Mouse (Mus musculus): Measurements from ENCODE around the gene Syce3. TPM values are rescaled to one million over a fixed set of nuclear protein-coding genes. Genes with fewer than 3 reads are reported as not detected.

The Syce3 gene
- total RNA-seq, 1 experiment = 4.5 TPM

GRCm38 (mm10) chr15:89352054-89352453 is 58.2 kb downstream of the Syce3 start:
- in situ Hi-C loops (cut with MboI; ENCODE audit: low sequenced_read_pairs in 2 of 2, unreplicated experiment in 2 of 2) = no loop called here

GRCm38 (mm10) chr15:89351302-89351701 is 59.0 kb downstream of the Syce3 start:
- in situ Hi-C loops (cut with MboI; ENCODE audit: low sequenced_read_pairs in 2 of 2, unreplicated experiment in 2 of 2) = no loop called here
- peak overlapping the region; percentile 15 for H3K9ac ChIP-seq (ENCODE audit: insufficient read depth, low read depth, low read length, poor library complexity, severe bottlenecking)
- H3K27ac ChIP-seq (ENCODE audit: insufficient read depth, low read depth, low read length, poor library complexity, severe bottlenecking) = no peak overlapping the region
- H3K9me3 ChIP-seq (ENCODE audit: control insufficient read depth, insufficient read depth, low read depth, low read length) = no peaks in the 10 kb centered on the region
- H3K4me3 ChIP-seq (ENCODE audit: insufficient read depth in 1 of 2, low read depth in 1 of 2, low read length in 2 of 2, poor library complexity in 1 of 2, severe bottlenecking in 1 of 2) = peak overlapping the region; percentile 23 to 41; a peak in 3 of 4 replicates
- peaks cover 32% of the 10 kb centered on the region for H3K36me3 ChIP-seq (ENCODE audit: control insufficient read depth, insufficient read depth, low read length, poor library complexity, severe bottlenecking)
- no peak for TF ChIP-seq MAFK (IDR thresholded peaks at IDR 0.05; ENCODE audit: insufficient read depth, low read depth, low read length)
- no peak for DNase-seq (ENCODE audit: low read depth, low spot score)
- peaks cover 0 to 27% of the 10 kb centered on the region in 2 experiments; a peak in 2 of 4 replicates for H3K4me1 ChIP-seq (ENCODE audit: control insufficient read depth in 2 of 2, insufficient read depth in 2 of 2, low read length in 2 of 2, poor library complexity in 1 of 2)

More at GRCm38 (mm10) chr15:89352054-89352453, 58.2 kb downstream of the Syce3 start:
- H3K9ac ChIP-seq (ENCODE audit: insufficient read depth, low read depth, low read length, poor library complexity, severe bottlenecking) = peak overlapping the region; percentile 15
- H3K9me3 ChIP-seq (ENCODE audit: control insufficient read depth, insufficient read depth, low read depth, low read length) = no peaks in the 10 kb centered on the region
- peaks cover 32% of the 10 kb centered on the region for H3K36me3 ChIP-seq (ENCODE audit: control insufficient read depth, insufficient read depth, low read length, poor library complexity, severe bottlenecking)
- peaks cover 0 to 27% of the 10 kb centered on the region in 2 experiments; a peak in 2 of 4 replicates for H3K4me1 ChIP-seq (ENCODE audit: control insufficient read depth in 2 of 2, insufficient read depth in 2 of 2, low read length in 2 of 2, poor library complexity in 1 of 2)
- no peak for TF ChIP-seq HCFC1 (IDR thresholded peaks at IDR 0.05; ENCODE audit: borderline replicate concordance, insufficient read depth, low read length)
- TF ChIP-seq CHD2 (IDR thresholded peaks at IDR 0.05; ENCODE audit: low read depth, low read length) = no peak
- TF ChIP-seq MAFK (IDR thresholded peaks at IDR 0.05; ENCODE audit: insufficient read depth, low read depth, low read length) = no peak
- TF ChIP-seq ZNF384 (IDR thresholded peaks at IDR 0.05; ENCODE audit: low read depth, low read length) = no peak
- TF ChIP-seq ZC3H11A (IDR thresholded peaks at IDR 0.05; ENCODE audit: borderline replicate concordance, low read depth, low read length) = no peak
- peak overlapping the region in 1 of 2 experiments; percentile 41; a peak in 1 of 4 replicates for H3K4me3 ChIP-seq (ENCODE audit: insufficient read depth in 1 of 2, low read depth in 1 of 2, low read length in 2 of 2, poor library complexity in 1 of 2, severe bottlenecking in 1 of 2)
- no peak for DNase-seq (ENCODE audit: low read depth, low spot score)
- H3K27ac ChIP-seq (ENCODE audit: insufficient read depth, low read depth, low read length, poor library complexity, severe bottlenecking) = no peak overlapping the region

GRCm38 (mm10) chr15:89350447-89350846 is 59.9 kb downstream of the Syce3 start:
- Histone ChIP-seq H3K4me3 (ENCODE audit: insufficient read depth in 1 of 2, low read depth in 1 of 2, low read length in 2 of 2, poor library complexity in 1 of 2, severe bottlenecking in 1 of 2) (no peak overlapping the region), H3K9ac (ENCODE audit: insufficient read depth, low read depth, low read length, poor library complexity, severe bottlenecking) (no peak overlapping the region), H3K36me3 (ENCODE audit: control insufficient read depth, insufficient read depth, low read length, poor library complexity, severe bottlenecking) (peaks cover 32% of the 10 kb centered on the region), H3K27ac (ENCODE audit: insufficient read depth, low read depth, low read length, poor library complexity, severe bottlenecking) (no peak overlapping the region), H3K9me3 (ENCODE audit: control insufficient read depth, insufficient read depth, low read depth, low read length) (no peaks in the 10 kb centered on the region), H3K4me1 (ENCODE audit: control insufficient read depth in 2 of 2, insufficient read depth in 2 of 2, low read length in 2 of 2, poor library complexity in 1 of 2) (peaks cover 0 to 27% of the 10 kb centered on the region in 2 experiments; a peak in 2 of 4 replicates)
- no peak for DNase-seq (ENCODE audit: low read depth, low spot score)
- TF ChIP-seq ZNF384 (IDR thresholded peaks at IDR 0.05; ENCODE audit: low read depth, low read length) (no peak), CHD2 (IDR thresholded peaks at IDR 0.05; ENCODE audit: low read depth, low read length) (no peak), ZC3H11A (IDR thresholded peaks at IDR 0.05; ENCODE audit: borderline replicate concordance, low read depth, low read length) (no peak), MAFK (IDR thresholded peaks at IDR 0.05; ENCODE audit: insufficient read depth, low read depth, low read length) (no peak), HCFC1 (IDR thresholded peaks at IDR 0.05; ENCODE audit: borderline replicate concordance, insufficient read depth, low read length) (no peak)
- in situ Hi-C loops (cut with MboI; ENCODE audit: low sequenced_read_pairs in 2 of 2, unreplicated experiment in 2 of 2) = no loop called here

GRCm38 (mm10) chr15:89343325-89343724 is 67.0 kb downstream of the Syce3 start:
- Histone ChIP-seq H3K9me3 (ENCODE audit: control insufficient read depth, insufficient read depth, low read depth, low read length) (0 out of 2 replicates have a peak, but pooled peaks cover 1% of the 10 kb centered on the region), H3K4me3 (ENCODE audit: insufficient read depth in 1 of 2, low read depth in 1 of 2, low read length in 2 of 2, poor library complexity in 1 of 2, severe bottlenecking in 1 of 2) (no peak overlapping the region), H3K9ac (ENCODE audit: insufficient read depth, low read depth, low read length, poor library complexity, severe bottlenecking) (no peak overlapping the region), H3K36me3 (ENCODE audit: control insufficient read depth, insufficient read depth, low read length, poor library complexity, severe bottlenecking) (no peaks in the 10 kb centered on the region), H3K4me1 (ENCODE audit: control insufficient read depth in 2 of 2, insufficient read depth in 2 of 2, low read length in 2 of 2, poor library complexity in 1 of 2) (no peaks in the 10 kb centered on the region), H3K27ac (ENCODE audit: insufficient read depth, low read depth, low read length, poor library complexity, severe bottlenecking) (no peak overlapping the region)
- no peak for DNase-seq (ENCODE audit: low read depth, low spot score)
- TF ChIP-seq ZC3H11A (IDR thresholded peaks at IDR 0.05; ENCODE audit: borderline replicate concordance, low read depth, low read length) (no peak), ZNF384 (IDR thresholded peaks at IDR 0.05; ENCODE audit: low read depth, low read length) (no peak), HCFC1 (IDR thresholded peaks at IDR 0.05; ENCODE audit: borderline replicate concordance, insufficient read depth, low read length) (no peak), MAFK (IDR thresholded peaks at IDR 0.05; ENCODE audit: insufficient read depth, low read depth, low read length) (no peak), CHD2 (IDR thresholded peaks at IDR 0.05; ENCODE audit: low read depth, low read length) (no peak)
- in situ Hi-C loops (cut with MboI; ENCODE audit: low sequenced_read_pairs in 2 of 2, unreplicated experiment in 2 of 2) = no loop called here

GRCm38 (mm10) chr15:89341678-89342077 is 68.6 kb downstream of the Syce3 start:
- Histone ChIP-seq H3K9ac (ENCODE audit: insufficient read depth, low read depth, low read length, poor library complexity, severe bottlenecking) (no peak overlapping the region), H3K4me1 (ENCODE audit: control insufficient read depth in 2 of 2, insufficient read depth in 2 of 2, low read length in 2 of 2, poor library complexity in 1 of 2) (no peaks in the 10 kb centered on the region), H3K9me3 (ENCODE audit: control insufficient read depth, insufficient read depth, low read depth, low read length) (0 out of 2 replicates have a peak, but pooled peaks cover 1% of the 10 kb centered on the region), H3K36me3 (ENCODE audit: control insufficient read depth, insufficient read depth, low read length, poor library complexity, severe bottlenecking) (no peaks in the 10 kb centered on the region), H3K4me3 (ENCODE audit: insufficient read depth in 1 of 2, low read depth in 1 of 2, low read length in 2 of 2, poor library complexity in 1 of 2, severe bottlenecking in 1 of 2) (no peak overlapping the region), H3K27ac (ENCODE audit: insufficient read depth, low read depth, low read length, poor library complexity, severe bottlenecking) (no peak overlapping the region)
- DNase-seq (ENCODE audit: low read depth, low spot score) = no peak
- TF ChIP-seq HCFC1 (IDR thresholded peaks at IDR 0.05; ENCODE audit: borderline replicate concordance, insufficient read depth, low read length) (no peak), CHD2 (IDR thresholded peaks at IDR 0.05; ENCODE audit: low read depth, low read length) (no peak), ZNF384 (IDR thresholded peaks at IDR 0.05; ENCODE audit: low read depth, low read length) (no peak), MAFK (IDR thresholded peaks at IDR 0.05; ENCODE audit: insufficient read depth, low read depth, low read length) (no peak), ZC3H11A (IDR thresholded peaks at IDR 0.05; ENCODE audit: borderline replicate concordance, low read depth, low read length) (no peak)
- in situ Hi-C loops (cut with MboI; ENCODE audit: low sequenced_read_pairs in 2 of 2, unreplicated experiment in 2 of 2) = no loop called here

Other genes with a start within 250 kb of the Syce3 start
- 116 and 178 TPM in 2 replicates for gene Plxnb2, start 229.7 kb downstream of the Syce3 start, total RNA-seq (2012; rRNA removed)
- 14.4 and 24.7 TPM in 2 replicates for gene Dennd6b, start 214.0 kb downstream of the Syce3 start, total RNA-seq (2012; rRNA removed)
- 8.6 and 9.2 TPM in 2 replicates for gene Ppp6r2, start 198.9 kb downstream of the Syce3 start, total RNA-seq (2012; rRNA removed)
- 134 and 169 TPM in 2 replicates for gene Sbf1, start 95.2 kb downstream of the Syce3 start, total RNA-seq (2012; rRNA removed)
- 4.6 and 7.8 TPM in 2 replicates for gene Adm2, start 87.8 kb downstream of the Syce3 start, total RNA-seq (2012; rRNA removed)
- gene Miox, start 76.1 kb downstream of the Syce3 start, total RNA-seq (2012; rRNA removed) = 0.54 TPM in 1 of 2 replicates, not detected in the other
- gene Lmf2, start 54.8 kb downstream of the Syce3 start, total RNA-seq (2012; rRNA removed) = 44.8 and 45.3 TPM in 2 replicates
- gene Ncaph2, start 54.8 kb downstream of the Syce3 start, total RNA-seq (2012; rRNA removed) = 205 and 274 TPM in 2 replicates
- 46.4 and 50.8 TPM in 2 replicates for gene Sco2, start 36.7 kb downstream of the Syce3 start, total RNA-seq (2012; rRNA removed)
- gene Tymp, start 33.5 kb downstream of the Syce3 start, total RNA-seq (2012; rRNA removed) = 0.94 and 1.1 TPM in 2 replicates
- gene Odf3b, start 31.2 kb downstream of the Syce3 start, total RNA-seq (2012; rRNA removed) = 0.37 TPM in 1 of 2 replicates, not detected in the other
- gene Klhdc7b, start 25.6 kb downstream of the Syce3 start, total RNA-seq (2012; rRNA removed) = 0.11 and 0.13 TPM in 2 replicates
- 2.7 and 5.9 TPM in 2 replicates for gene Cpt1b, start 15.4 kb upstream of the Syce3 start, total RNA-seq (2012; rRNA removed)
- 1.5 and 2.0 TPM in 2 replicates for gene C730034F03Rik, start 19.1 kb upstream of the Syce3 start, total RNA-seq (2012; rRNA removed)
- 0.36 TPM in 1 of 2 replicates, not detected in the other for gene Gm44502, start 19.2 kb upstream of the Syce3 start, total RNA-seq (2012; rRNA removed)
- 29.0 and 42.6 TPM in 2 replicates for gene Chkb, start 19.4 kb upstream of the Syce3 start, total RNA-seq (2012; rRNA removed)
- 4.6 and 7.8 TPM in 2 replicates for gene Mapk8ip2, start 43.4 kb upstream of the Syce3 start, total RNA-seq (2012; rRNA removed)
- 11.7 and 15.2 TPM in 2 replicates for gene Arsa, start 66.9 kb upstream of the Syce3 start, total RNA-seq (2012; rRNA removed)
- 6.4 and 6.7 TPM in 2 replicates for gene Shank3, start 89.1 kb upstream of the Syce3 start, total RNA-seq (2012; rRNA removed)
- 0.21 TPM in 1 of 2 replicates, not detected in the other for gene Acr, start 157.8 kb upstream of the Syce3 start, total RNA-seq (2012; rRNA removed)
- 4.1 and 8.3 TPM in 2 replicates for gene Rabl2, start 181.4 kb upstream of the Syce3 start, total RNA-seq (2012; rRNA removed)

All from ES-E14 (cell line).